Mouse (Mus musculus): ENCODE data around the gene Ruvbl2. TPM values are rescaled to one million over a fixed set of nuclear protein-coding genes. Genes with fewer than 3 reads are reported as not detected.
A peak's percentile ranks its signal among the peaks of the same experiment; 100 is the strongest.
"Not testable (repeated sequence)": the region's sequence is repeated elsewhere in the genome, so short reads cannot be mapped to it uniquely, and the experiment has no call there.

The Ruvbl2 gene
- total RNA-seq (2021): 10 to 100 TPM; 30.4 to 45.0 TPM
- long read RNA-seq, experiment 1, transcript Ruvbl2-201 (15 exons, 1,834 nt): major isoform, 41 of 52 reads
- long read RNA-seq, experiment 1, partial matches to known transcripts: 8 of 52 reads
- long read RNA-seq, experiment 1, other reads (novel, unspliced or antisense): 3 of 52 reads
- long read RNA-seq, experiment 2, transcript Ruvbl2-201 (15 exons, 1,834 nt): major isoform, 71 of 100 reads
- long read RNA-seq, experiment 2, partial matches to known transcripts: 28 of 100 reads
- long read RNA-seq, experiment 2, other reads (novel, unspliced or antisense): 1 of 100 reads

DNA sequence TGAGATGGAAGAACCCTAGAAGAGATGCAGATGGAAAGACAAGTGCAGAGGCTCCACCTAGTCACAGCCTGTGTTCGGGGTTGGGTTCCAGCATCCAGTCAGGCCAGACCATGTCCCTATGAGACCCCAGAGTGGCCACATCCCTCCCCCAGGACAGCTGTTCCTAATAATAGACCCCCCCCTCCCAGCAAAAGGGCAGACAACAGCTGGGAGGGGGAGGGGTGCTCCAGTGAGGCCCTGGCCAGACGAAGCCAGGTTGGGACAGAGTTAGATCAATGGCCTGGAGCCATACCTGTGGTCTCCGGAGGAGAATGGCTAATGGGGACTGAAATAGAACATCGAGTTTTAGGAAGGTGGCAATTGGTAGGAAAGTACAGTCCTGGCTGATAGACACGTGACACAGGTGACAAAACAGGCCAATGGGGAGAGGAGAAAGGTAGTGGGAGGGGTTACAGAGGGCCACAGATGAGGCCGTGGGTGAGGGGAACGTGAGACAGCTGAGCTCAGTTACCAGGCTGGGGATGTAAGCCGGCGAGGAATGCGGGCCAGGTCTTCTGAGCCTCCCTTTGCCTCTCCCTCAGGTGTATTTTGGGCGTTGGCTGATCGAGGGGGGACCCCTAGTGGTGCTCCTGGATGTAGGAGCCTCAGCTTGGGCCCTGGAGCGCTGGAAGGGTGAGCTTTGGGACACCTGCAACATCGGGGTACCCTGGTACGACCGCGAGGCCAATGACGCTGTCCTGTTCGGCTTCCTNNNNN is at the start of gene Ruvbl2:
Gene Ruvbl2 (minus strand): TSS at position 576 of the 756 bp plus-strand sequence.
- no peak for DNase-seq (ENCODE audit: low spot score in 2 of 2)

DNA sequence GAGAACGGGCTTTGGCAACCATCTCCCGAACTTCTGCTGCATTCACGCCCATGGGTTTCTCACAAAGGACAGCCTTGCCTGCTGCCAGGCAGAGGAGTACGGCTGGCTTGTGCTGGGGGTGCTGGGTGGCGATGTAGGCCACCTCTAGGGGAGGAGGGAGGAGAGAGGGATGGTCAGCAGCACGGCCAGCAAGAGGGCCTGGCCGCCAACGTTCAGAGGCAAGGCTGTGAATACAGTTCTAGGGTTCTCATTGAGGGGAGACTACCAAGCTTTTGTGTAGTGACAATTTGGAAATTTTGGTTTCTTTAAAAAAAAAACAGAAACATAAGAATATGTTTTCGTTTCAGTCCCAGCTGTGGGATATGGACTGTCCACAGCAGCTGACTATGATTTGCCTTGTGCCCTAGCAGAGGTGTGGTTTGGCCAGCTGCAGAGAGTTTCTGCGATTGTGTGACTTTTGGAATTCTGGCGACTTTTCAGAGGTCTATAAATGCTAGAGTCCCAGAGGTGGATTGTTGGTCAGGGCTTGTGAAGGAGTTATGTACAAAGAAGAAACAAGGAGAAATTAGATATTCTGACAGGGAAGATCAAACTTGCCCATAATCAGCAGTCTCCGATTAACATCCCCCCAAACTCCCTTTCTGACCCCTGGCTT is 49.0 kb upstream of the Ruvbl2 start, which contains the start of gene Gm45808:
Gene Gm45808 (minus strand): TSS at position 51 of the 655 bp plus-strand sequence.
- no peak for DNase-seq (ENCODE audit: low spot score in 2 of 2)

DNA sequence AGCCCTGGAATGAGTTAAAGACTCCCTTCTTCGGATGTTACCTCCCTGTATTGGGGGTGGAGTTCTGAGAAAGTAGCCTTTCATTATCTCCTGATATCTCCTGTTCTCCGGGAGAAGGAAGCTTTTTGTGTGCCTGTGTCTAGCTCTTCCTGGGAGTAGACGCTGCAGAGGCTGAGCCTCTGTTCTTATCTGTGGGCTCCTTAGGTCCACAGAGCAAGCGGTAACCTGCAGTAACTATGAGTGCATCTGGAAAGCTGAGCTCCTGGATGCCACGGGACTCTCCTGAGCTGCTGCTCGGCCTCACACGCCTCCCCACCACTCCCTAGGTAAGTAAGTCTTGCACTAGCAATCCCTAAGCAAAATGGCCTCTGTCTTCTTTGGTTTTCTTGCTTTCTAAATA is 48.3 kb upstream of the Ruvbl2 start:
- DNase-seq (ENCODE audit: low spot score in 2 of 2): no peak

DNA sequence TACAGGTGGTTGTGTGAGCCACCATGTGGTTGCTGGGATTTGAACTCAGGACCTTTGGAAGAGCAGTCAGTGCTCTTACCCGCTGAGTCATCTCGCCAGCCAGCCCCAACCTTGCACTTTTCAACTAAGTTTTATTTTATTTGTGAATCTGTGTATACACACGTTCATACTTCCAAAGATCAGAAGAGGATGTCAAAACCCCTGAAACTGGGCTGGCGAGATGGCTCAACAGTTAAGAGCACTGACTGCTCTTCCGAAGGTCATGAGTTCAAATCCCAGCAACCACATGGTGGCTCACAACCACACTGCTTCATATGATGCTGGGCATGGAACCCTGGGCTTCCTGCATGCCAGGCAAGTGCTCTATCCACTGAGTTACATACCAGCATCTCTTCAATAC is 47.1 kb upstream of the Ruvbl2 start:
- not testable (repeated sequence) for DNase-seq (ENCODE audit: low spot score in 2 of 2)

DNA sequence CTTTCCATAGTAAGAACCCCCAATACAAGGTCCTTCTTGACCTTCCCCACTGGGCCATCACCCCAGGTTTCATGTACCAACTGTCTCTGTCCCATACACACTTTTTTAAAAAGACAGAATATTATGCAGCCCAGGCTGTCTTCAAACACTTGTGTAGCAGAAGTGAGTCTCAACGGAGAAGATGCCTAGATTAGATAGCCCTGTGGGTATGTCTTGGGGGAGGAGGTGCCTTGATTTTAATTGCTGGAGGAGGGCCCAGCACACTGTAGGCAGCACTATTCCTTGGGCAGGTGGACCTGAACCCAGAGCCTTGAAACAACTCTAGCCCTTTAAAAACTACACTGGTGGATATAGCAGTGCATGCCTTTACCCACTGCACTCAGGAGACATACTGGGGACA is 44.3 kb upstream of the Ruvbl2 start:
- DNase-seq (ENCODE audit: low spot score in 2 of 2): no peak

DNA sequence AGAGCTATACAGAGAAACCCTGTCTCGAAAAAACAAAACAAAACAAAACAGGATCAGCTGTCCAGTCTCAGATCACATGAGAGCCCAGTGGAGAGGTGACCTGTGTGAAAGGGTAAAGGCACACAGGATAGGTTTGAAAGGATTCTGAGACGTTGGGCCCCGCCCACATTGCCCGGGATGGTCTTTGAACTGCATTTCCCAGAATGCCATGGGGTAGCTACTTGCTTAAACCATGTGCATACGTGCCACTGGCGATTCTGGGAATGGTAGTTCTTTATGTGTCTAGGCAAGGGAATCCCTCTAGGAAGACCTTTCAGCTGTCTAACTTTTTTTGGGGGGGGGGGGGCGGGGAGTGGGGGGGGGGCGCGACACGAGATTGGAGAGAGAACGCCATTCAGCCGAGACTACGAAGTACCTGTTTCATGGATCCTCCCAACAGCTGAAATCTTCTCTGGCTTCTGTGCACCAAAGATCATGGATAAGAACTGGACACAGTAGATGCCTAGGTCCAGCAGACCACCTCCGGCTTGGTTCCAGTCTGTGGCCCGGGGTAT is 43.6 kb upstream of the Ruvbl2 start, which contains the start of gene Tulp2:
Gene Tulp2 (plus strand): TSS at position 504 of the 554 bp plus-strand sequence.
- peak in 1 of 2 experiments; percentile 74 for DNase-seq (ENCODE audit: low spot score in 2 of 2)

DNA sequence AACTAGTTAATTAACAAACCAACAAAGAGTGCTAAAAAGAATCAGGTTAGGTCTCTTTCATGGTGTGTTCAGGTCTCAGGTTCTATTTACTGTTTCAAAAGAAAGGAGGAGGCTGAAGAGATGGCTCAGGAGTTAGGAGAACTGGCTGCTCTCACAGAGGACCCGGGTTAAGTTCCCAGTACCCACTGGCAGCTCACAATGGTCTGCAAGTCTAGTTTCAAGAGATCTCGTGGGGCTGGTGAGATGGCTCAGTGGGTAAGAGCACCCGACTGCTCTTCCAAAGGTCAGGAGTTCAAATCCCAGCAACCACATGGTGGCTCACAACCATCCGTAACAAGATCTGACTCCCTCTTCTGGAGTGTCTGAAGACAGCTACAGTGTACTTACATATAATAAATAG is 42.4 kb upstream of the Ruvbl2 start:
- DNase-seq (ENCODE audit: low spot score in 2 of 2): not testable (repeated sequence)

DNA sequence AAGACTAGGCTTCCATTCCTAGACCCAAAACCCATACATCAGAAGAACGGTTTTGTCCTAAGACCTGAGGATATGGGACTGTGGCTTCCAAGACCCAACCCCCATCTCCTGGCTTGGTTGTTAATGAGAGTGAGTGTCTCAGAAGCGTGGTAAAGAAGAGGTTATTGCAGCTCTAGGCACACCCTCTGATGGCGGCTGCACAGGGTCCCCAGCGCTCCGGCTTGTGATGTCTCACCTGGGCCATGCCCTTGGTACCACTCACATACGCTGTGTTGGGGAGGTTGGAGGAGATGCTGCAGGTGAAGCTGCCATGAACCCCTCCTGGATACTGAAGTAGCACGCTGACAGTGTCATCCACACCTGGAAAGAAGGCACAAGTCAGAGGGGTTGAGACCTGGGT is 40.9 kb upstream of the Ruvbl2 start:
- no peak for DNase-seq (ENCODE audit: low spot score in 2 of 2)

DNA sequence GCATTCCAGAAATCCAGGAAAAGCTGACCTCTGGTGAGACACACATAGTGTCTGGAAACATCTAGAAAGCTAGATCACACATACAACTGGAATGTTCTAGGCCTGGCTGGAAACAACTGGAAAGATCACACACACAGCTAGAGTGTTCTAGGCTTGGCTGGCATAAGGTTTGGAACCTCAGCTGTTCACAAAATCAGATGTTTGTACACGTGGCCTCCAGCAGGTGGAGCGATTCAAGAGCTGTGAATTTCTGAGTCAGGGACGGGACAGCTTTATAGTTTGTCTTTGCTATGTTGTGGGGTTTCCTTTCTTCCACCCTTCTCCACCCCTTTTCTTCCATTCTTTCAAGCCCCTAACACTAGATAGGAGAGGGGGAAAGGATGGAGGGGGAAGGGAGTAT is 39.1 kb upstream of the Ruvbl2 start:
- DNase-seq (ENCODE audit: low spot score in 2 of 2): peak; percentile 52 to 66

DNA sequence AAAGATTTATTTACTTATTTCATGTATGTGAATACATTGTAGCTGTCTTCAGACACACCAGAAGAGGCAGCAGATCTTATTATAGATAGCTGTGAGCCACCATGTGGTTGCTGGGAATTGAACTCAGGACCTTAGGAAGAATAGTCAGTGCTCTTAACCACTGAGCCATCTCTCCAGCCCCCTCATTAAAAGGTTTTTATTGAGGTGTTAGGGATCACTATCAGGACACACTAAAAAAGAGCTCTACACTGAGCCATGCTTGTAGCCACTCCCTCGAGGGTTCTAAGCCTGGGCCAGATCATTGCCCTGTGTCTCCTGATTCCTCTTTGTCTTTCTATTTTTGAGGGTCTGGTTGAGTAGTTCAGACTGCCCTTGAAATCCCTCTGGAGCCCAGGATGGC is 38.6 kb upstream of the Ruvbl2 start:
- no peak for DNase-seq (ENCODE audit: low spot score in 2 of 2)

DNA sequence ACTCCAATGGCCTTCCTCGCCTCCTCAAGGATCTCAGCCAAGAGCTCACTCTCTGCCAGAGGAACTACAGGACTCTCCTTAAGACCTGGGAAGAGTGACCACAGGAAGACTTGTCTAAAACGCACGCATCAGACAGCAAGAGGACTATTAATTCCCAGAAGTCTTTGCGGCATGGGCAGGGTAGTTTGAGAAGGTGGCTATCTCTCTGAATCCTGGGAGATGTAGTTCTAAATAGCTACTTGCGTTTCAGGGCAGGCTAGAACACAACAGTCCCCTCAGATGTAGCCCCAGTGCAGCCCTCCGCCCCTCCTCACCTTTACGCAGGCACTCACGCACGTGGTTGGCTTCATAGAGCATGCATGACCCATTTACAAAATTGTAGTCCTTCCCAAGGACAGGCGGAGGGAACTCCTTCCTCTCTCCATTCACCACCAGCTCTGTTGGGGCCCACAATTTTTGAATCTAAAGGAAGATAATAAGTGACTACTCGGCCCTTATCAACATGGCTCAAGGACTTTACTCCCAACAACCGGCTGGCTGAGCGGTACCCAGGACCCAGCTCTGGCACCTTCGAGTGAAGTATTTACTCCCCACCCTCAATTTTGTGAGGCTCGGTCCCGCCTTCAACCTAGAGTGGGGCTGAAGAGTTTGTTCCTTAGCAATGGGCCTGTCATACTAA is 37.5 kb upstream of the Ruvbl2 start:
- DNase-seq (ENCODE audit: low spot score in 2 of 2): no peak

DNA sequence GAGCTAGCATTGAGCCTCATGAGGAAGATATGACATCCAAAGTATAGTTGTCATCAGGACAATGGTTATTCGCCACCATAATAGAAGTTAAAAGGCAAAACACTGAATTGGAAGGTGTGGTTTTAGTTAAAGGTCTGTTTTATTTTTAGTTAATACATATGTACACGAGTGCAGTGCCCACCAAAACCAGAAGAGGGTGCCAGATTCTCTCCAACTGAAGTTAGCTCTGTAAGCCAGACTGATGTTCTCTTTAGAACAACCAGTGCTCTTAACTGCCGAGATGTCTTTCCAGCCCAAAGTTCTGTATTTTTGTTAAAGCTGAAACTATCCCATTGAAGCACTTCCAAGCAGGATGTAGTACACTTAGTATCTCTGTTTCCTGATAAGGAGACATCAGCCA is 33.0 kb upstream of the Ruvbl2 start:
- DNase-seq (ENCODE audit: low spot score in 2 of 2): peak; percentile 63 to 76

DNA sequence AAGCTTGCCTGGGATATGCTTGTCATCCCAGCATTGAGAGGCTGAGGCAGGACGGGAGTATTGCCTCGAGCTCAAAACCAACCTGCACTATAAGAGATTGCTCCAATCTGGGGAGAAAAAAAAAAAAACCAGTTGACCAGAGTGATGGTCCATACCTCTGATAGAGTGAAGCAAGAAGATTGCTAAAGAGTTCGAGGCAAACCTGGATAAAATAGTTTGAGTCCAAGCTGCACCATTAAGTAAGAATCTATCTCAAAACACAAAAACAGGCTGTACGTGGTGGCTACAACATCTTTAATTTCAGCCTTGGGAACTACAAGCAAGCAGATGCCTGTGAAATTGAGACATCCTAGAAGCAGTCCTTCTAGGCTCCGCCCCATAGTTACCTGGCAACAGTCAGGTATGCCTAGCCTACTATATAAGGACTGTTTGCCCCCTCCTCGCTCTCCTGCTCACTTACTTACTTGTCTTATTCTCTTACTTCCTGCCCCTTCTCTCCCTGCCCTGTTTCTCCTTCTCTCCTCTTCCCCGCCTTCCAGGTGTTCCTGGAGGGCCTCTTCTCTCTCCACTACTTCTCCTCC is 29.3 kb upstream of the Ruvbl2 start:
- DNase-seq (ENCODE audit: low spot score in 2 of 2): no peak

DNA sequence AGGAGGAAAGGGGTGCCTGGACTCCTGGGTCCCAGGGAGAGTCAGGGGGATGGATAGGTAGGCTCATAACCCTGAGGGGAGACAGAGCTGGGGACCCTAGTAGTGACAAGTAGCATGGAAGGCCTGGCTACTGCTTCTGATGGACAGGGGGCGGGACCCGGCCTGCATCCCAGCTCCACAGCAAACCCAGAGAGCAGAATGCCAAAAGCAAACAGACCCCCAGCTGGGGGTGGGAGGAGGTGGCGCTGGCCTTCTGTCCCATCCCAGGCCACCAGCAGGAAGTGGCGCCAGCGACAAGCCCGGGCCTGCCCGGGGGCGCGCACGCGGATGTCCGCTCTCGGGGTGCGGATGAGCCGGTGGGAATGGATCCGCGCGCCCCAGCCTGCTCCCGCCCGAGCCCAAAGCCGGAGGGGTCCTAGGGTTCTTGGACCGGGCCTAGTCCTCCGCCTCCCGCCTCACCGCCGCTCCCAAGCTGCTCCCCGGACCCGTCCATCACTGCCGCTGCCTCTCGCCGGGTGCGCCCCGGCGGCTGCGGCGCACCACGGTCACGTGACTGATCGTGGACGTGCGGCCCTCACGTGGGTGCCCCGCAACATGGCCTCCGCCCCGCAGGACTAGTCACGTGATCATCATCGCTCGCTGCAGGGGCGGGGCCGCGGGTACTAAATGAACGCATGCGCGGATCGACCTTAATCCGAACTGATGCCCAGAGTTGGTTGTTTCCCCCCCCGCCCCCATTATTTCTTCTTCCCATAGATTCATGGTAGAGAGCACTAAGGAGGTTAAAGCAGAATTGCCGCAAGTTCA is 28.6 kb upstream of the Ruvbl2 start, which contains the start of gene Bax:
Gene Bax (minus strand): TSS at position 616 of the 807 bp plus-strand sequence.
- DNase-seq (ENCODE audit: low spot score in 2 of 2): peak; percentile 93 to 98

DNA sequence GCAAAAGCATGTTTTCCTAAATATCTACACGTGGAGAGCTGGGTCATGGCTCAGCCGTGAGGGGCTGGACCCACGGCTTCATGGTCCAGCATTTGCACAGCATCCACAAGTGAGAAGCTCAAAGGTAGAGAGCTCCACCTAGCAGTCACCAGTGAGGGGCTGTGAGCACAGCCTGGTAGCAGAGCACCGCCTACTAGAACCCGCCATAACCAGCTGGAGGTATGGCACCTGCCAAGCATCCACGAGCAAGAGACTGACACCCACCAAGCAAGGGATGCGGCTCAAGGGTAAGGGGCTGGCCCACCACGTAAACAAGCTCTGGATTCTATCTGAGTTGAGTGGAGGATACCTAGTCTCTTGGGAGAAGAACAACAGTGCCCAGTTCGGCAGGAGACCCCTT is 27.7 kb upstream of the Ruvbl2 start:
- peak in 1 of 2 experiments; percentile 63 for DNase-seq (ENCODE audit: low spot score in 2 of 2)

DNA sequence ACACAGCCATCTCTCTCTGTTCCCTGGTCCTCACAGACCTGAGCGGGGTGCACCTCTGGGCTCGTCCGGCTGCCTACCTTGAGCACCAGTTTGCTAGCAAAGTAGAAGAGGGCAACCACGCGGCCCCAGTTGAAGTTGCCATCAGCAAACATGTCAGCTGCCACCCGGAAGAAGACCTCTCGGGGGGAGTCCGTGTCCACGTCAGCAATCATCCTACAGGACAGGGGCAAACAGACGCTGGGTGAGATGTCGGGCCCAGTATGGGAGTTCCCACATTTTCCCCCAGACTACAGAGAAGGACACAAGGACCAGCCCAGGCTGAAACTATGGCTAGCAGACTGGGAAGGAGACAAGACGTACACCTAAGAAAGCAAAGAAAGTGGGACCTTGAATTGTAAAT is 27.2 kb upstream of the Ruvbl2 start:
- no peak for DNase-seq (ENCODE audit: low spot score in 2 of 2)

DNA sequence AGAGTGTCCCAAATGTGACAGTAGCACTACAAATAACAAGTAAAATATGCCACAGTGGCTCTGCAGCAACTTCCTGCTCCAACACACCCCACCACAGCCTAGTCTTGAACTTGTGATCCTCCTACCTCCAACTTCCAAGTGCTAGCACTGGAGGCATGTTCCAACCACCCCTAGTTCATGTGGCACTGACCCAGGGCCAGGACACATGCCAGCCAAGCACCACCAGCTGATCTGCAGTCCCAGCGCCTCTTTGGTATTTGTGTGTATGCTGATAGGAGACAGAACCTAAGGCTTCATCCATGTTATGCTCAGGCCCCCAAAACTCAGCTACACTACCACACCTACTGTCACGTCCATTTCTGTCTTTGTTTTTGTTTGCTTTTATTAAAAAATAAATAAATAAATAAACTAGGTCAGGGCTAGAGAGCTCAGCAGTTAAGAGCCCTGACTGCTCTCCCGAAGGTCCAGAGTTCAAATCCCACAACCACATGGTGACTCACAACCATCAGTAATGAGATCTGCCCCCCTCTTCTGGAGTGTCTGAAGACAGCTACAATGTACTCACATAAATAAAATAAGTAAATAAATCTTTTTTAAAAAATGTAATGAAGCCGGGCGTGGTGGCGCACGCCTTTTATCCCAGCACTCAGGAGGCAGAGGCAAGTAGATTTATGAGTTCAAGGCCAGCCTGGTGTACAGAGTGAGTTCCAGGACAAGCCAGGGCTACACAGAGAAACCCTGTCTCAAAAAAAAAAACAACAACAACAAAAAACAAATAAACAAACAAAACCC is 26.3 kb upstream of the Ruvbl2 start:
- DNase-seq (ENCODE audit: low spot score in 2 of 2): no peak

DNA sequence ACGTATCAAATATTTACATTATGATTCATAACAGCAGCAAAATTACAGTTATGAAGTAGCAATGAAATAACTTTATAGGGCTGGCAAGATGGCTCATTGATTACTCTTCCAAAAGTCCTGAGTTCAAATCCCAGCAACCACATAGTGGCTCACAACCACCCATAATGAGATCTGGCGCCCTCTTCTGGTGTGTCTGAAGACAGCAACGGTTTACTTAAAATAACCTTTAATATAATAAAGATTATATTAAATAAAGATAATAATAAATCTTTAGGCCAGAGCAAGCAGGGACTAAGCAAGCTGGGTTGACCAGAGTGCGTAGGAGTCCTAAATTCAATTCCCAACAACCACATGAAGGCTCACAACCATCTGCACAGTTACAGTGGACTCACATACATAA is 25.0 kb upstream of the Ruvbl2 start:
- not testable (repeated sequence) for DNase-seq (ENCODE audit: low spot score in 2 of 2)

DNA sequence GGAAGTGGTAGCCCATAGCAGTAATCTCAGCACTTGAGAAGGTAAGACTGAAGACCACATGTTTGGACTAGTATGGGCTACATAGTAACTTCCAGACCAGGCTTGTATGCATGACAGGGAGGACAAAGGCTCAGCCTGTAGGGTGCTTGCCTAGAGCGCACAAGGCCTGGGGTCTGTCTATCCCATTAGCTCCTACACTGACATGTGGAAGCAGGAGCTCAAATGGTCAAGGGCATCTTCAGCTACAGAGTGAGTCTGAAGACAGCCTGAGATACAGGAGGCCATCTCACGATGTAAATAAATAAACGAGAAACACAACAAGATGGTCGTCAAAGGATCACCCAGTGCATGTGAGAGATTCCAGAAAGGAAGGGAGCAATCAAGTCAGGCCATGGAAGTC is 24.4 kb upstream of the Ruvbl2 start:
- DNase-seq (ENCODE audit: low spot score in 2 of 2): no peak

All from layer of hippocampus, postnatal 14 days (tissue).